Mouse (Mus musculus) CH12.LX (cell line): ENCODE measurements around the gene Hist1h4h. TPM values are rescaled to one million over a fixed set of nuclear protein-coding genes. Genes with fewer than 3 reads are reported as not detected.

ENCODE experiments used
- DNase-seq: peaks from one replicate; pipeline ENCODE4 v3.0.0-alpha.2; 2013; ENCODE audit errors: extremely low read depth
- H3K27ac ChIP-seq: 2 replicates; pipeline ENCODE4 v1.5.1; 2012; ENCODE audit warnings: low read depth, mild to moderate bottlenecking, control low read depth, moderate library complexity; ENCODE audit not compliant: insufficient read depth
- H3K27me3 ChIP-seq: replicated peaks from 2 replicates; pipeline ENCODE3; 2012; ENCODE audit warnings: inconsistent platforms
- H3K36me3 ChIP-seq, 2 experiments: replicated peaks in 1 of 2; 2 replicates each; pipeline versions ENCODE3 to v1.6.1; 2012; ENCODE audit warnings: inconsistent platforms in 1 of 2, low read length in 1 of 2, mild to moderate bottlenecking in 1 of 2, mixed read lengths in 1 of 2, moderate library complexity in 1 of 2; ENCODE audit not compliant: control insufficient read depth in 1 of 2, insufficient read depth in 1 of 2
- H3K4me1 ChIP-seq, 2 experiments: 2 replicates each; pipeline ENCODE4 v1.6.1; 2012; ENCODE audit warnings: inconsistent platforms in 1 of 2, moderate library complexity in 1 of 2; ENCODE audit not compliant: insufficient read depth in 2 of 2, control insufficient read depth in 1 of 2
- H3K4me2 ChIP-seq: 2 replicates; pipeline ENCODE4 v1.6.1; 2012; ENCODE audit warnings: low read depth, mild to moderate bottlenecking, control low read depth; ENCODE audit not compliant: poor library complexity, insufficient read depth, severe bottlenecking
- H3K4me3 ChIP-seq, 3 experiments: fragments of 150-350 bp in 1 of 3; sonication (generic) in 1 of 3; replicated peaks in 1 of 3; 2 replicates each; pipeline versions ENCODE3 to v1.5.1; 2011 to 2012; ENCODE audit warnings: low read depth in 2 of 3, low read length in 2 of 3, mild to moderate bottlenecking in 2 of 3, moderate library complexity in 2 of 3, control low read depth in 1 of 3, improper control_type of control experiment in 1 of 3, inconsistent platforms in 1 of 3, mixed read lengths in 1 of 3; ENCODE audit not compliant: poor library complexity in 1 of 3
- H3K79me2 ChIP-seq: replicated peaks from 2 replicates; pipeline ENCODE4 v1.6.1; 2012; ENCODE audit warnings: mild to moderate bottlenecking, moderate library complexity; ENCODE audit not compliant: control insufficient read depth, poor library complexity, insufficient read depth, severe bottlenecking; ENCODE audit errors: extremely low read depth
- H3K9ac ChIP-seq: 2 replicates; pipeline ENCODE4 v1.6.1; 2012; ENCODE audit warnings: low read depth, mild to moderate bottlenecking, control low read depth, moderate library complexity; ENCODE audit not compliant: insufficient read depth
- H3K9me3 ChIP-seq: replicated peaks from 2 replicates; pipeline ENCODE3; 2012; ENCODE audit warnings: low read length, inconsistent platforms, mixed read lengths
- BHLHE40 ChIP-seq: IDR thresholded peaks from 2 replicates; pipeline ENCODE4 v1.6.1; 2011; ENCODE audit warnings: mild to moderate bottlenecking, low read depth, low read length, improper control_type of control experiment
- CHD1 ChIP-seq: IDR thresholded peaks from 2 replicates; pipeline ENCODE4 v1.6.1; 2012; ENCODE audit warnings: low read depth, low read length, improper control_type of control experiment, inconsistent platforms
- CHD2 ChIP-seq: IDR thresholded peaks from 2 replicates; pipeline ENCODE4 v1.6.1; 2011; ENCODE audit warnings: low read length, improper control_type of control experiment
- E2F4 ChIP-seq: IDR thresholded peaks from 2 replicates; pipeline ENCODE4 v1.6.1; 2011; ENCODE audit warnings: low read depth, low read length, improper control_type of control experiment; ENCODE audit not compliant: insufficient replicate concordance
- ELF1 ChIP-seq: IDR thresholded peaks from 2 replicates; pipeline ENCODE4 v1.6.1; 2014; ENCODE audit warnings: low read depth, mild to moderate bottlenecking, inconsistent platforms, low read length, improper control_type of control experiment
- GABPA ChIP-seq: IDR thresholded peaks from 2 replicates; pipeline ENCODE4 v1.6.1; 2012; ENCODE audit warnings: low read depth, low read length, improper control_type of control experiment, inconsistent platforms; ENCODE audit not compliant: insufficient replicate concordance
- IRF4 ChIP-seq: IDR thresholded peaks from 2 replicates; pipeline ENCODE4 v1.6.1; 2014; ENCODE audit warnings: low read depth, mild to moderate bottlenecking, inconsistent platforms, low read length, improper control_type of control experiment
- JUND ChIP-seq: conservative IDR thresholded peaks from 2 replicates; pipeline ENCODE4 v1.6.1; 2011; ENCODE audit warnings: low read depth, low read length, improper control_type of control experiment
- KAT2A ChIP-seq: IDR thresholded peaks from 2 replicates; pipeline ENCODE4 v1.6.1; 2012; ENCODE audit warnings: low read length, improper control_type of control experiment, inconsistent platforms; ENCODE audit not compliant: insufficient replicate concordance
- MAFK ChIP-seq: IDR thresholded peaks from 2 replicates; pipeline ENCODE4 v1.6.1; 2011; ENCODE audit warnings: low read length, improper control_type of control experiment; ENCODE audit not compliant: insufficient replicate concordance
- MEF2A ChIP-seq: IDR thresholded peaks from 2 replicates; pipeline ENCODE4 v1.6.1; 2014; ENCODE audit warnings: low read depth, mild to moderate bottlenecking, inconsistent platforms, low read length, improper control_type of control experiment, borderline replicate concordance
- MXI1 ChIP-seq: IDR thresholded peaks from 2 replicates; pipeline ENCODE4 v1.6.1; 2011; ENCODE audit warnings: mild to moderate bottlenecking, low read depth, low read length, improper control_type of control experiment
- NRF1 ChIP-seq: IDR thresholded peaks from 2 replicates; pipeline ENCODE4 v1.6.1; 2014; ENCODE audit warnings: low read depth, mild to moderate bottlenecking, inconsistent platforms, low read length, improper control_type of control experiment, moderate library complexity
- PAX5 ChIP-seq: IDR thresholded peaks from 2 replicates; pipeline ENCODE4 v1.6.1; 2012; ENCODE audit warnings: low read length, inconsistent platforms, mixed read lengths
- RCOR1 ChIP-seq: conservative IDR thresholded peaks from 2 replicates; pipeline ENCODE4 v1.6.1; 2012; ENCODE audit warnings: low read depth, mild to moderate bottlenecking, inconsistent platforms, low read length, improper control_type of control experiment
- SIN3A ChIP-seq: IDR thresholded peaks from 2 replicates; pipeline ENCODE4 v1.6.1; 2012; ENCODE audit warnings: low read length, improper control_type of control experiment, inconsistent platforms
- TBP ChIP-seq: conservative IDR thresholded peaks from 2 replicates; pipeline ENCODE4 v1.6.1; 2011; ENCODE audit warnings: low read depth, low read length, improper control_type of control experiment
- TCF12 ChIP-seq: IDR thresholded peaks from 2 replicates; pipeline ENCODE4 v1.6.1; 2014; ENCODE audit warnings: low read depth, mild to moderate bottlenecking, inconsistent platforms, low read length, improper control_type of control experiment
- UBTF ChIP-seq: IDR thresholded peaks from 2 replicates; pipeline ENCODE4 v1.6.1; 2012; ENCODE audit warnings: low read depth, mild to moderate bottlenecking, inconsistent platforms, low read length, improper control_type of control experiment, moderate library complexity
- ZMIZ1 ChIP-seq: IDR thresholded peaks from 2 replicates; pipeline ENCODE4 v1.6.1; 2012; ENCODE audit warnings: low read depth, mild to moderate bottlenecking, inconsistent platforms, low read length, improper control_type of control experiment
- dilution Hi-C: fragments of 300-500 bp; cut with MboI; formaldehyde crosslinking; loops from 2 replicates; pipeline ENCODE4 v1.14.3; 2020; ENCODE audit warnings: low sequenced_read_pairs; ENCODE audit not compliant: extremely low pct_unique_long_range_greater_than_20kb, extremely low pct_ligation_motif_present
- in situ Hi-C: fragments of 300-500 bp; cut with MboI; formaldehyde crosslinking; loops from 3 replicates; pipeline ENCODE4 v1.14.3; 2019; ENCODE audit warnings: low sequenced_read_pairs, low pct_ligation_motif_present, low pct_unique_long_range_greater_than_20kb, mixed read lengths
- polyA plus RNA-seq: library from polyadenylated mRNA; unstranded; fragments of >175 nt; gene quantifications from 2 replicates; pipeline ENCODE4 v1.2.1, GENCODE M21; 2012; ENCODE audit warnings: low read depth; ENCODE audit not compliant: insufficient read length
- total RNA-seq, 2 experiments: library from RNA; depleted of rRNA; stranded (reverse); fragments of 300-350 nt in 1 of 2; fragments of >200 nt in 1 of 2; gene quantifications; 2 replicates each; pipeline ENCODE4 v1.2.3; 2012 to 2014

The Hist1h4h gene
- total and polyA plus RNA-seq, 3 experiments: 5.5 to 4,957 (median 19.4) TPM

- TF ChIP-seq UBTF: no peak
- TF ChIP-seq MEF2A: no peak
- no peak for TF ChIP-seq ZMIZ1
- peak; percentile 89; the same call in 1 of the 2 replicates for TF ChIP-seq CHD1
- no peak for TF ChIP-seq MXI1
- no peak for TF ChIP-seq CHD2
Measured at GRCm38 (mm10) chr13:23516822-23517602, 13.8 kb upstream of the Hist1h4h start (continued).

DNA sequence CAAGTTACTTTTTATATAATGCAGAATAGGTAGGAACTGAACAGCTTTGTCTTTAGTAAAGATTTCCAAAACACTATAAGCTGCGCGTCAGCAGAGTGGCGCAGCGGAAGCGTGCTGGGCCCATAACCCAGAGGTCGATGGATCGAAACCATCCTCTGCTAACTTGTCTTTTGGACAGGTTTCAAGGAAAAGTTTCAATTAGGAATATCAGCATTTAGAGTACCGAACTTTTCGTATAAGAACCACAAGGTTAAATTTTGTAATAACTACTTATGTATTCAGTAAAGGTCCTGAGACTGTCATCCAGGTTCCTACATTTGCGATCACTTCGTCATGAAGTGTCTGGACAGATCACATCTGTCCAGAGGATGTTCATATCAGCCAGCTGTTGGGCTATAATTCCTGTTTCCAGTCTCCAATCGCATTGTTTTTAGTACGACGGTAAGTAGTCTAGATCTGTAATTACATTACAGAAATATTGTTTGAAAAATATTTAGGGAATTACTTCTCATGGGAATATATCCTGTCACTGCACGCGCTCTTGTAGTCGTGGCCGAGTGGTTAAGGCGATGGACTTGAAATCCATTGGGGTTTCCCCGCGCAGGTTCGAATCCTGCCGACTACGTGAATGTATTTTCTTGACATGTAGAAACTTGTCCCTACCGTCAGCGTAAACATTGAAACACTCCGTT, 13.1 kb upstream of the Hist1h4h start:
- dilution Hi-C loops: no loop called here
- peaks cover 3 to 35% of the 10 kb centered on the region in 2 experiments; a peak in 3 of 4 replicates for H3K4me1 ChIP-seq
- H3K36me3 ChIP-seq: no peaks in the 10 kb centered on the region
- no peaks in the 10 kb centered on the region for H3K79me2 ChIP-seq
- peak overlapping the region; percentile 80 for H3K4me2 ChIP-seq
- in situ Hi-C loops: loop anchor here (25.0 kb wide), 1 partner anchor 1580 kb away; the partner anchor contains the start of gene Zfp184
- H3K27ac ChIP-seq: peak overlapping the region; percentile 70
- H3K9me3 ChIP-seq: no peaks in the 10 kb centered on the region
- H3K9ac ChIP-seq: peak overlapping the region; percentile 85
- H3K27me3 ChIP-seq: no peaks in the 10 kb centered on the region
- peak; percentile 88 for DNase-seq
- TF ChIP-seq ELF1 (peak; percentile 90), TCF12 (no peak), E2F4 (peak; percentile 29; the same call in 1 of the 2 replicates), KAT2A (peak; percentile 65; the same call in 1 of the 2 replicates), MXI1 (0 out of 2 replicates have a peak, but pooled peaks have one; percentile 8), JUND (no peak), SIN3A (0 out of 2 replicates have a peak, but pooled peaks have one; percentile 5), RCOR1 (no peak), TBP (peak; percentile 99), IRF4 (peak; percentile 8; the same call in 1 of the 2 replicates), MAFK (peak; percentile 95), PAX5 (no peak), GABPA (no peak), ZMIZ1 (no peak), NRF1 (peak; percentile 62), BHLHE40 (peak; percentile 25; the same call in 1 of the 2 replicates)
- H3K4me3 ChIP-seq: peak overlapping the region; percentile 53 to 70 (median 64)
